Mouse (Mus musculus): ENCODE measurements at regions not wholly inside any gene's neighbourhood (a gene's known extent, or its start where the extent isn't known, plus 50 kb on each side); places are given as distances from the start of the nearest gene placed in this dataset.

- intact Hi-C loops (cut with DNase I) = no loop called here
Measured at GRCm38 (mm10) chr5:126328276-126328675, 796.7 kb downstream of the Tmem132b start.

- intact Hi-C loops (cut with DNase I) = no loop called here
Measured at GRCm38 (mm10) chr5:126335091-126335490, 803.5 kb downstream of the Tmem132b start.

GRCm38 (mm10) chr5:126335553-126336520 lies 804.3 kb downstream of the Tmem132b start:
- intact Hi-C loops (cut with DNase I) = no loop called here

DNA sequence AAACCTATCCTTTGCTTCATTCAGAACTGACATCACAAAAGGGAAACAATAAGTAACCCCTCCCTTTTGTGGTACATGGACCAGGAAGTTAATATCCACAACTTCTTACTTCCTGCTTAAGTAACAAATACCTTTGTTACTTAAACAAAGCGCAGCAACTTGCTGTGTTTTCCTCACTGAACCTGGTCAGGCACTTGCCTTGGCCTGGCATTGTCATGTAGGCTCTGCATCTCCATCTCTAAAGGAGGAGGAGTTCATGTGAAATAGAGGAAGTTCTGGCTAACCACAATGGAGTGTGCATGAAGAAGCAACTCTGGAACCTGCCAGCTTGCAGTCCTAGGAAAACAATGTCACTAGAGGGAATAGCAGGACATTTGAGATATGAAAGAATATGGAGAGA lies 806.3 kb downstream of the Tmem132b start:
- intact Hi-C loops (cut with DNase I) = no loop called here

DNA sequence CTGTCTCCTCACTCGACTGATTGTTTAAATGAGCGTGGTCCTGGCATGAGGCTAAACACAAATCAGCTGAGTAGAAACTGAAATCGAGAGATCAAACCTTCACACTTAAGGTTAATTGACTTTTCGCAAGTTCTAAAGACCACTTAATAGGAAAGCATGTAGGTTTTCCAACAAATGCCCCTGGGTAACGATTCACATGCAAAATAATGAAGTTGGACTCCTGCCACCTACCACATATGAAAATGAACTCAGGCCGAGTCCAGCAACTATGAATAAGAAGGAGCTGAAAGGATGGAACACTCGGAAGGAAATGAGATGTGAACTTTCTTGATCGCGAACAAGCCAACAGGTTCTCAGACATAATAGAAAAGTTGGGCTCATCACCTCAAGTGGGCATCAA lies 812.0 kb downstream of the Tmem132b start:
- intact Hi-C loops (cut with DNase I) = no loop called here

DNA sequence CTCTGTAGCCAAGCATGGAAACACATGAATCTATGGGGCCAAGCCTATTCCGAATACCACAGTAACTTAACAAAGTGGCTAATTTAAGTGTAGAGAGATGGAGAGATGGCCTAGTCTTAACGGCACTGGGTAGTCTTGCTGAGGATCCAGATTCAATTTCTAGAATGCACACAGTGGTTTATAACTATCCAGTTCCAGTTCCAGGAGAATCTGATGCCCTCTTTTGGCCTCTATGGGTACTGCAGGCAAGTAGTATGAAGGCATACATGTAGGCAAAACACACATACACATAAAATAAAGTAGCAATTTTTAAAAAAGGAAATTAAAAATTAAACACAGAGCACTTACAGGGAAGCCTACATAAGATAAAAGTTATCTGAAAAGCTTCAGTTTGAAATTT lies 819.4 kb downstream of the Tmem132b start:
- intact Hi-C loops (cut with DNase I) = no loop called here

- intact Hi-C loops (cut with DNase I) = no loop called here
Measured at GRCm38 (mm10) chr5:126369436-126369835, 837.9 kb downstream of the Tmem132b start.

DNA sequence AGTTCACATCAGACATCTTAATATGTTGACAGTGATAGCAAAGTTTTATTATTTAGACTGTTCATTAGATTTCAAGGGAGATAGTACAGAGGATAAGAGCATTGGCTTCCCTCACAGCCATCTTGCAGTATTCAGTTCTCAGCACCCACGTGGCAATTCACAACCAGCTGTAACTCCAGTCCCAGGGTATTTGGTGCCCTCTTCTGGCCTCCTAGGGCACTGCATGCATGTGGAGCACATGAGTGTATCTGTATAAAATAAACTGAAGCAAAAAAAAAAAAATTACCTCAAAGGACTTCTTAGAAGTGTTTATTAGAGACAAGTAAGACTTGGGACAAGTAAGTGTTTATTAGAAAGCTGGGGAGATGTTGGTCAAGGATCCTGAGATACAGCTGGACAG lies 849.3 kb upstream of the Tmem132c start:
- intact Hi-C loops (cut with DNase I) = no loop called here

DNA sequence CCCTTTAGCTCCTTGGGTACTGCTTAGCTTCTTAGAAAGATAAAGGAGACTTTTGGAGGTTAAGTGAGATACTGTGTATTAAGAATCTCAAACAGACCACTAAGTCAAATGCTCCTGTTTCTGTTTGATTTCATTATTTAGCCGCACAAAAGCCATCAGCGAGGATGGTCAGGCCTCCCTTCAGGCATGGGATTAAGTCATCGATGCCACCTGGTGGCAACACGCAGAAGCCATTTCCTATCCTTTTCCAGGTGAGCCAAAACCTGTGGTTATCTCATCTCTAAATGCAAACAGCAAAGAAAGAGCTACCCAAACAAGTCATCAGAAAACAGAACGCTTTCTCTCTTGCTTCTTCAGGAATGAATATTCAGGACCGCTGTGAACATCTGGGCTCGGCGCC lies 846.3 kb upstream of the Tmem132c start:
- intact Hi-C loops (cut with DNase I) = no loop called here

- intact Hi-C loops (cut with DNase I) = no loop called here
Measured at GRCm38 (mm10) chr5:126431748-126432147, 809.9 kb upstream of the Tmem132c start.

GRCm38 (mm10) chr5:126438696-126439095 lies 802.9 kb upstream of the Tmem132c start:
- intact Hi-C loops (cut with DNase I) = no loop called here

- intact Hi-C loops (cut with DNase I) = no loop called here
Measured at GRCm38 (mm10) chr5:126440516-126440915, 801.1 kb upstream of the Tmem132c start.

GRCm38 (mm10) chr5:126475761-126476160 lies 765.8 kb upstream of the Tmem132c start:
- intact Hi-C loops (cut with DNase I) = no loop called here

- intact Hi-C loops (cut with DNase I) = no loop called here
Measured at GRCm38 (mm10) chr5:126522076-126522475, 719.5 kb upstream of the Tmem132c start.

GRCm38 (mm10) chr5:126525863-126526262 lies 715.7 kb upstream of the Tmem132c start:
- intact Hi-C loops (cut with DNase I) = no loop called here

- intact Hi-C loops (cut with DNase I) = no loop called here
Measured at GRCm38 (mm10) chr5:126530806-126531527, 710.6 kb upstream of the Tmem132c start.

GRCm38 (mm10) chr5:126531528-126531894 lies 710.1 kb upstream of the Tmem132c start:
- intact Hi-C loops (cut with DNase I) = no loop called here

- intact Hi-C loops (cut with DNase I) = no loop called here
Measured at GRCm38 (mm10) chr5:126531975-126532374, 709.6 kb upstream of the Tmem132c start.

DNA sequence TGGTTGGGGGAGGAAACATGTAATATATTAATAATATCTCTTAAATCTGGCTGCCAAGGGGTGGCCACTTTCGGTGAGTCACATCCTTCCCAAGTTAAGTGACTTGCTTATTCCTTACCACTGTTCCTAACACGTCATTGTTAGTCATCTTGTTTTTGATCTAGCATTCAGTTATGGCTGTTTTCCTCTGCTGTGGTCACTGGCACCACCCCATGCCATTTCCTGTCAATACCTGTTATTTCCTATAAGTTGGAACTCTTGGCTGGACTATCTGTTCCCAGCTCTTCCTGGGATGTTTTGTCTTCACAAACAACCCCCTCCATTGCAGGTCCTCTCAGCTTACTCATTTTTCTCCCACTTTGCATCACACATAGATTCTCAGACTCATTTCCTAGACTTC lies 703.5 kb upstream of the Tmem132c start:
- intact Hi-C loops (cut with DNase I) = no loop called here

- intact Hi-C loops (cut with DNase I) = no loop called here
Measured at GRCm38 (mm10) chr5:126544261-126544976, 697.2 kb upstream of the Tmem132c start.

DNA sequence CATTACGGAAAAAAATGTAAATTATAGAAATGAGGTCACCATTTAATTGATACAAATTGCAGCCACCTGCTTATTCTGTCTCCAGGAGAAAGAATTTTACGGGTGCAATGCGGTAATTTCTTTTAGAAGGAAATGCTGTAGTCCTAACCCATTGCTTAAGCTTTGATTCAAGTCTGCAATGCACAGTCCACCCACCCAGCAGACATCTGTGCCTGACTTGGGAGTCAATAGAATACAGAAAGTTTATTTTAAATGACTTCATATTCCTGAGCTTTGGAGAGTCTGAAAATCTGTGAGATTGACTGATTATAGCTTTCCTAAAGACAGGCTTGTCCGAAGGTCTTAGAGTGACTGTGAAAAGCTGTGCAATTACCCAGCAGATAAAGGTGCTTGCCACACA lies 693.8 kb upstream of the Tmem132c start:
- intact Hi-C loops (cut with DNase I) = no loop called here

DNA sequence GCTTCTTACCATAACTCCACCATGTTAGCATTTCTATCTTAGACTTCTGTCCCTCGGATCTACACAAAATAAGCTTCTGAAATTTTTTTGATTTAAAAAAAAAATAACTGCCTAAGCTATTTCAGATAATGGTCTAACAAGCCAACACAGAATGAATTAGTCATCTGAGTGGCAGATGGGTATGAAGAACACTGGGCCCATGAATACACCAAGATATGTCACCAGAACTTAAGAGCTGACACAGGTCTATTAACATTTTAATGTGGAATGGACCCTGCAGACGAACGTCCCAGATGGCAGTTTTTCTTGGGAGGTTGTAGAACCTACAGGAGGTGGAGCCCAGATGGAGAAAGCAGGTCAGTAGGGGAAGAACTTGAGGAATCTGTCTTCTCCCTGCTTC lies 689.9 kb upstream of the Tmem132c start:
- intact Hi-C loops (cut with DNase I) = no loop called here
